Mouse (Mus musculus): Measurements from ENCODE around the gene C730034F03Rik. TPM values are rescaled to one million over a fixed set of nuclear protein-coding genes. Genes with fewer than 3 reads are reported as not detected.
A peak's percentile ranks its signal among the peaks of the same experiment; 100 is the strongest.

The C730034F03Rik gene
- total RNA-seq, 2 experiments from 2014 or later = 1.1 to 1.8 TPM

DNA sequence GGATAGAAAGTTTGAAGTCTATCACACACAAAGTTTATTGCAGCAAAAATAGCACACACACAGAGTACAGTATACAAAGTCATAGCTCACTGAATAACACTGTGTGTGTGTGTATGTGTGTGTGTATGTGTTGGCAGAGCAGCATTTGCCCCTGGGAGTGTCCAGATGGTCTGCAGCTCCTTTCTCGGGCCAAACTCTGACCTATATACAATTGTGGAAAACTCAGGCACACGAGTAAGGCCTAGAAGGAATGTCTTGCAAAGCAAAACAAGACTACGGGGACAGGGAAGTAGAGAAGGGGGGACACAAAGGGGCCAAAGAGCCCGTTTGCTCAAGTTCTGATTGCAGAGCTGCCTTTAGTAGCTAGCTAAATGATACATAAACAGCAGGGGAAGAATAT lies 3.6 kb downstream of the C730034F03Rik start:
- no peak for DNase-seq

GRCm38 (mm10) chr15:89434136-89434535 lies 4.7 kb downstream of the C730034F03Rik start:
- DNase-seq = no peak

- DNase-seq = no peak
These were observed 6.5 kb downstream of the C730034F03Rik start for GRCm38 (mm10) chr15:89435878-89436277.

DNA sequence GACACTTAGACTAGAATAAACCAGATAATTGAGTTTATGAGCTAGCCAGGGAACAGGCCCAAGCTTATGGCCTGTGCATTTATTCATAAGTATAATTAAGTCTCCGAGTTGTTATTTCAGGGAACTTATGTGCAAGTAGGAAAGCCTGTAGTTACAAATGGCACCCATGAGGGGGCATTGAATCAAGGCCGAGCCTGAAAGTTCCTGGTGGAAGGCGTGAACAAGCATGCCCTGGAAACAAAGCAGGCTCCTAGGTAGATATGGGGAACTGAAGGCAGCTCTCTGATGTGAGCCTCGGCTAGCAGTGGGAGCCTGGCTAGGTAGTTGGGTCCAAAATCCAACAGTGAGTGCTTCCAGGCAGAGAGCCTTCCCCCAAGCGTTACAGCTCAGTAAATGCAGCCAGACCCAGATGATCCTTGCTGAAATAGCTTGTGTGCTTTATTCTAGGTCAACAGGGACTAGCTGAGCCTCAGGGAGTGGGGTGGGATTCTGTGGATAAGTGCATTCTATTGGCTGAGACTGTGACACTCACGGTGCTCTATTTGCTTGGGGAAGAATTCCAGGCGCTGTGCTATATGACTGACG lies 13.2 kb downstream of the C730034F03Rik start:
- DNase-seq = no peak

- DNase-seq = peak; percentile 86
These were observed 23.8 kb downstream of the C730034F03Rik start for GRCm38 (mm10) chr15:89452906-89453864.

- DNase-seq = no peak
These were observed 24.6 kb downstream of the C730034F03Rik start, which contains the start of gene Mapk8ip2 for GRCm38 (mm10) chr15:89453865-89454478. Gene Mapk8ip2 (plus strand): TSS chr15:89453913.

DNA sequence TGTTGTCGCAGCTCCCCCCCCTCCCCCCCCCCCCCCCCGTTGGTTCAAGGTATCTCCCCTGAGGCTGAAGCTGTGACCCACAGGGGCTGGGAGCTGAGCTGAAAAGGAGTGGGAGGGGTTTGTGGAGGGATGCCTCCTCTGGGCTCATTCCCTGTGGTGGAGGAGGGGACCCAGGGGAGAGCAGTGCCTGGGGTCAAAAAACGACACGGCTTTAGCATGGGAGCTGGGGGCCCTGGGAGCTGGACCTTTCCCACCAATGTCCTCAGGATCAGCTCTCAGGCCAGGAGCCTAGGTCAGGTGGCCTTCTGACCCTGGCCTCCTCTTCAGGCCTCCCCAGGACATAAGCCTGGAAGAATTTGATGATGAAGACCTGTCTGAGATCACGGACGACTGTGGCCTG lies 25.5 kb downstream of the C730034F03Rik start:
- no peak for DNase-seq

GRCm38 (mm10) chr15:89455642-89456041 lies 26.3 kb downstream of the C730034F03Rik start:
- DNase-seq = no peak

DNA sequence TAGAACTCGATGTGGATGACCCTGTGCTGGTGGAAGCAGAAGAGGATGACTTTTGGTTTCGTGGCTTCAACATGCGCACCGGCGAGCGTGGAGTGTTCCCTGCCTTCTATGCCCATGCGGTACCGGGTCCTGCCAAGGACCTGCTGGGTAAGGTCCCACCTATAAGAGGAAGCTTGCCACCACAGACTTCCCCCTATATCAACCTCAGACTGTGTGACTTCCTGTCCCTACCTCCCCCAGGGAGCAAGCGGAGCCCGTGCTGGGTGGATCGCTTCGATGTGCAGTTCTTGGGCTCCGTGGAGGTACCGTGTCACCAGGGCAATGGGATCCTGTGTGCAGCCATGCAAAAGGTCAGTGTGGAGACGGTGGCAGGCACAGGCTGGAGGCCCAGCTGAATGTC lies 29.6 kb downstream of the C730034F03Rik start:
- no peak for DNase-seq

GRCm38 (mm10) chr15:89459821-89460220 lies 30.4 kb downstream of the C730034F03Rik start:
- DNase-seq = no peak

DNA sequence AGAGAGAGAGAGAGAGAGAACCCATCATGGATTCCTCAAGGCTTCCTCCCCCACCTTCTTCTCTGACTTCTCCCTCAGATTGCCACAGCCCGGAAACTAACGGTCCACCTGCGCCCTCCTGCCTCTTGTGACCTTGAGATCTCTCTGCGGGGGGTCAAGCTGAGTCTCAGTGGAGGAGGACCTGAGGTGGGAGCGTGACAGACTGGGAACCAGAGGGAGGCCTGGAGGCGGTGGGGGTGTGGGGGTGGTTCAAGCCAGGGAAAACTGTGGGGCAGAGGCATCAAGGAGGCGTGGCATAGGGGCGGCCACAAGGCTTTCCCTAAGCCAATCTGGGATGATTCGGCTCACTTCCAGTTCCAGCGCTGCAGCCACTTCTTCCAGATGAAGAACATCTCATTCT lies 30.9 kb downstream of the C730034F03Rik start:
- no peak for DNase-seq

- DNase-seq = no peak
These were observed 31.9 kb downstream of the C730034F03Rik start for GRCm38 (mm10) chr15:89461321-89461720.

DNA sequence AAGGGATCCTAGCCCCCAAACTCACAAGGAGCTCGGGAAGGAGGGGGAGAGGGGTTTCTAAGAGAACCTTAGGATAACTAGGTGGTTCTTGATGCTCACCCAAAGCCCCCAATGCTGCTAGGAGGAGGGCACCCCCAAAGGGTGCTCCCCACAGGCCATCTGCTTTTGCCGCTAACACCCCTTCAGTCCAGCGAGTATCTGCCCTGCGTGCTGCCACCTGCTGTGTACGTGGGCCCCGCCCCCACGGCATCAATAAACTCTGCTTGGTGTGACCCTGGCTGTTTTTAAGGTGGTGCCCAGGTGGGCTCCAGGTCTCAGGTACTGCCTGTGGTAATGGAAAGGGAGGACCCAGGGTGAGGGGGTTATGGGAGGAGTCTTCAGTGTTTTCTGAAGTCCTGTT lies 32.8 kb downstream of the C730034F03Rik start:
- DNase-seq = no peak

GRCm38 (mm10) chr15:89463334-89464235 lies 34.2 kb downstream of the C730034F03Rik start:
- DNase-seq = peak; percentile 41

DNA sequence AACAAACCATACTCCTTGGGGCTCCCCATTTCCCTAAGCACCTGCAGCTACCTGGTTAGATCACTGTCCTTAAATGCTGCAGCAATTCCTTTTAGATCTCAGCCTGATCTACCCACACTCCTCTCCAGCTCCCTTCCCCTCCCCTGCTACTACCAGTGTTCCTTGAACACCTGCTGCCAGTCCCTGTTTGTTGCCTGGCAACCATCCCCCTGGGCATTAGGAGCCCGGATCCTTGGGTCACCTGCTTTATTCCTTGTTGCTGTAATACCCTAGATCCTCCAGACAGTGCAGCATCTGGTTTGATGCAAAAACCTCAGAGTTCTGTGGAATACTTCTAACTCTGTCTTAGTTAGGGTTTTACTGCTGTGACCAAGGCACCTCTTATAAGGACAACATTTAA lies 35.7 kb downstream of the C730034F03Rik start:
- no peak for DNase-seq

GRCm38 (mm10) chr15:89468577-89468976 lies 39.2 kb downstream of the C730034F03Rik start:
- no peak for DNase-seq

DNA sequence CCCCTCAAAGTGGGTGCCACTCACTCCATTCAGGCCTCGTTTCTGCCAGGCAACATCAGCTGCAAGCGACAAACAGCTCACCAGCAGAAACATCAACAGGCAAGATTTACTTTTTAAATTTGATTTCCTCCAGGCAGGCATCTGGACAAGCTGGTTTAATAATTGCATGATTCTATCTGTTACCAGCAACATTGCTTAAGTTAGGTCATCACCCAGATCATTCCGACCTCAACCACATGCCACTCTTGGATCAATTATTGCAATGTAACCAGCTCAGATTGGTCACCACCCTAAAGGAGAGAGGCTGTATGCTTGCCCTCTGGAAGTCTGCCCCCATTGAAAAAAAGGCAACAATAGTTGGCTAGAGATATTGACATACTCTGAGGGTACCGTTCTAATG lies 42.1 kb downstream of the C730034F03Rik start:
- DNase-seq = no peak

- DNase-seq = no peak
These were observed 44.0 kb downstream of the C730034F03Rik start for GRCm38 (mm10) chr15:89473370-89473769.

- no peak for DNase-seq
These were observed 44.5 kb downstream of the C730034F03Rik start for GRCm38 (mm10) chr15:89473921-89474320.

DNA sequence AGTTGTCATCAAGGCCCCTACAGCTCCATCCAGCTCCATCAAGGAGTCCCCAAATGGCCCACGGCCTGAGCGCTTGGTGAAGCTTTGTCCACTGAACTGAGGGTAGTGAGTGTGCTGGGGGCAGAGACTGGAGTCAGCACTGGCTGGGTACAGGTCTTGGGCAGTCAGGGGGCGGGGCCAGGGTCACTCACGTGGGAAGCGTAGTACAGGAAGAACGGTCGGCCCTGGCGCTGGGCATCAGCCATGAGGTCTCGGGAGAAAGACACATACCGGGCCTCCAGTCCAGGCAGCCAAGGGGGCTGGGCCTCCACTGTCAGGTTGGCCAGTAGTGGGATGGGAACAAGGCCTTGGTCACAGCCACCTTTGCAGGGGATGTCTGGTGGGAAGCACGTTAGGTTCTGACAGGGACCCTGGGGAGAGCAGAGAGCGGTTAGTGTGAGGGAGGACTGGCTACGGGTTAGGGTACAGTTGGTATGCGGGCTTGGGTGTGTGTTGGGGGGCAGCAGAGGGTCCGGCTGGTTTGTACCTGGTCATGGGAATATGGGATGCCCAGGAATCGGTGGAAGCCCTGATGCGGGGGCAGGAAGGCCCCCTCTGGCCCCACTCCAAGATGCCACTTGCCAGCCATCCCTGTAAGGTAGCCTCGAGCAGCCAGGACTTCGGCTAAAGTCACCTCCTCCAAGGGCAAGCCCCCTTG lies 45.4 kb downstream of the C730034F03Rik start:
- no peak for DNase-seq

- no peak for DNase-seq
These were observed 45.9 kb downstream of the C730034F03Rik start for GRCm38 (mm10) chr15:89475293-89475600.

Measured in heart, postnatal 4 days (tissue).